ENCODE assay signal across 11 mouse cellular contexts in the genomic region with DNA sequence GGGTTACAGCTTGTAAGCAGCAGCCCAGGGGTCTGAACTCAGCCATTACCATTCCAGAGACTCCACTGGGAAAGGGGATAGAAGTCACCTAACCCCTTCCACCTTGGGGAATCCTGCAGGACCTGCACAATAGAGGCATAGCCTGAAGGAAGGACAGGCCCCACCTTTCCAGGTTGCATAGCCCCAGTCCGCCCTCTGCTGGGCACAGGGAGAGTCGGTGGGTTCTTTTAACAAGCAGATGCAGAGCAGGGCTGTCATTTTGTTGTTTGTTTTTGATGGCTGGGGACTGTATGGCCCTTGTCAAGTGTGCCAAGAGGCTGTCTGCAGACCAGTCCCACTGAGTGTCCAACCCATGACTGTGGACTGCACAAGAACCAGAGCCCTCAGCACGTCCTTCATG. TPM values are rescaled to one million over a fixed set of nuclear protein-coding genes. Genes with fewer than 3 reads are reported as not detected.
DNase-seq lines count a peak whose midpoint lies in the region; ATAC-seq and TF ChIP-seq lines count a peak whose summit lies in the region.
"Not testable (repeated sequence)": the region's sequence is repeated elsewhere in the genome, so short reads cannot be mapped to it uniquely, and the experiment has no call there.
"Had no signal": no experiment of that assay in that cellular context is flagged by ENCODE, and none has a peak within 500 bp of the region (broad histone marks: within the 10 kb centered on the region; RNA-seq: fewer than 3 reads in every experiment).

No protein-coding gene starts in this region.

- DNase-seq in CD4-positive helper T cell, adult 2 months (ENCODE audit: low read depth, low spot score): peak; percentile 17
- DNase-seq in adipocyte (ENCODE audit: low spot score): peak; percentile 42
- DNase-seq in cerebellum, postnatal 25 days: peak; percentile 51 to 70
- DNase-seq in heart, postnatal 0 days (ENCODE audit: low spot score): not testable (repeated sequence)
- peak; percentile 39 for DNase-seq in kidney, postnatal 14 days
- peak; percentile 49 for DNase-seq in limb, embryonic 11.5 days (ENCODE audit: low spot score)
- peak; percentile 44 for DNase-seq in naive thymus-derived CD4-positive, alpha-beta T cell, adult 2 months (ENCODE audit: low read depth)

- H3K4me2 ChIP-seq in heart, postnatal 0 days (ENCODE audit: low read depth, low read length); limb, embryonic 11.5 days (ENCODE audit: low read depth, severe bottlenecking): not testable (repeated sequence)

- H3K27me3 ChIP-seq in heart, postnatal 0 days (ENCODE audit: control insufficient read depth, insufficient read depth, low read length); limb, embryonic 11.5 days (ENCODE audit: control insufficient read depth, insufficient read depth, low read length); testis, adult 2 months (ENCODE audit: control insufficient read depth, insufficient read depth, low read length): not testable (repeated sequence)

- H3K27ac ChIP-seq in heart, postnatal 0 days (ENCODE audit: low read depth); limb, embryonic 11.5 days (replicated peaks; ENCODE audit: low read depth, low read length); testis, adult 2 months (ENCODE audit: control insufficient read depth, insufficient read depth, low read depth, low read length): not testable (repeated sequence)

- H3K4me1 ChIP-seq in heart, postnatal 0 days (ENCODE audit: control insufficient read depth, insufficient read depth); limb, embryonic 11.5 days (ENCODE audit: control insufficient read depth, insufficient read depth, low read length); testis, adult 2 months (ENCODE audit: control insufficient read depth, insufficient read depth, low read length): not testable (repeated sequence)

- peaks cover 22% of the 10 kb centered on the region for H3K36me3 ChIP-seq in heart, postnatal 0 days (replicated peaks; ENCODE audit: control insufficient read depth, insufficient read depth, low read length)
- not testable (repeated sequence) for H3K36me3 ChIP-seq in limb, embryonic 11.5 days (ENCODE audit: control insufficient read depth, insufficient read depth, low read length); testis, adult 2 months (ENCODE audit: control insufficient read depth, insufficient read depth, low read length)

- H3K9ac ChIP-seq in heart, postnatal 0 days (replicated peaks; ENCODE audit: low read depth, low read length); limb, embryonic 11.5 days (ENCODE audit: low read length): not testable (repeated sequence)

- WGBS in heart, postnatal 0 days: 36% methylated on average over 3 of the region's 3 CpGs
- 24% methylated on average over 3 of the region's 3 CpGs for WGBS in limb, embryonic 11.5 days

- ATAC-seq in heart, postnatal 0 days (ENCODE audit: insufficient read depth, low read depth); limb, embryonic 11.5 days (ENCODE audit: insufficient number of reproducible peaks, low FRiP score, low TSS enrichment, low read depth): not testable (repeated sequence)

- TF ChIP-seq EP300 in heart, postnatal 0 days (IDR thresholded peaks at IDR 0.05; ENCODE audit: low read depth): not testable (repeated sequence)

- H3K9me3 ChIP-seq in heart, postnatal 0 days (replicated peaks; ENCODE audit: control insufficient read depth, low read length); limb, embryonic 11.5 days (ENCODE audit: control insufficient read depth, low read length): not testable (repeated sequence)

- H3K4me3 ChIP-seq in heart, postnatal 0 days (ENCODE audit: low read depth, low read length); limb, embryonic 11.5 days (ENCODE audit: low read depth, low read length); testis, adult 2 months (ENCODE audit: control insufficient read depth, low read depth, low read length): not testable (repeated sequence)

- TF ChIP-seq CTCF in heart, postnatal 0 days (IDR thresholded peaks at IDR 0.05; ENCODE audit: low read depth): peak; percentile 60
- TF ChIP-seq CTCF in testis, adult 2 months (IDR thresholded peaks at IDR 0.05; ENCODE audit: control insufficient read depth, insufficient read depth, insufficient replicate concordance, low read depth, low read length): peak; percentile 16; the same call in 1 of the 2 replicates

- not testable (repeated sequence) for TF ChIP-seq POLR2A in testis, adult 2 months (IDR thresholded peaks at IDR 0.05; ENCODE audit: control insufficient read depth, low read depth, low read length)

RNA-seq across cellular contexts. Expression of gene Spr, which starts 4.8 kb away (rescaled TPM):
- total RNA-seq in heart, postnatal 0 days (2014; rRNA removed; ENCODE audit: low replicate concordance): 63.3 and 108 TPM in 2 replicates
- 60.9 and 66.2 TPM in 2 replicates for polyA plus RNA-seq in heart, postnatal 0 days (2015; fragmentation: Nextera tagmentation; extraction: Ambion mirVana)
- 63.3 and 77.8 TPM in 2 replicates for polyA plus RNA-seq in limb, embryonic 11.5 days (2014; fragmentation: Nextera tagmentation; extraction: Ambion mirVana)
- 1.8 and 2.3 TPM in 2 replicates for polyA plus RNA-seq in testis, adult 2 months (2012; rRNA removed)

RNA-seq across cellular contexts. Expression of gene Emx1, which starts 54.4 kb away (rescaled TPM):
- not detected in 2 replicates for total RNA-seq in heart, postnatal 0 days (2014; rRNA removed; ENCODE audit: low replicate concordance)
- polyA plus RNA-seq in heart, postnatal 0 days (2015; fragmentation: Nextera tagmentation; extraction: Ambion mirVana): not detected in 2 replicates
- polyA plus RNA-seq in limb, embryonic 11.5 days (2014; fragmentation: Nextera tagmentation; extraction: Ambion mirVana): 0.34 and 1.4 TPM in 2 replicates
- polyA plus RNA-seq in testis, adult 2 months (2012; rRNA removed): 0.10 and 0.11 TPM in 2 replicates
- total RNA-seq: heart, adult 8-10 months had no signal
- polyA plus RNA-seq: liver, embryonic 16.5 days; stomach, embryonic 14.5 days had no signal

Comparison
In these comparisons a context has a peak if more than half of its experiments do, and no peak if none do; other contexts are left out.
1. RNA of gene Spr, which starts 4.8 kb away (polyA plus RNA-seq): 63.3 to 77.8 TPM in limb, embryonic 11.5 days and 60.9 to 66.2 TPM in heart, postnatal 0 days; 1.8 to 2.3 TPM in testis, adult 2 months; every median in the first group is over 10 times any median in the second.